Mouse (Mus musculus): ENCODE measurements around the gene Mob1a.
"Not testable (repeated sequence)": the region's sequence is repeated elsewhere in the genome, so short reads cannot be mapped to it uniquely, and the experiment has no call there.

Gene Mob1a

DNA sequence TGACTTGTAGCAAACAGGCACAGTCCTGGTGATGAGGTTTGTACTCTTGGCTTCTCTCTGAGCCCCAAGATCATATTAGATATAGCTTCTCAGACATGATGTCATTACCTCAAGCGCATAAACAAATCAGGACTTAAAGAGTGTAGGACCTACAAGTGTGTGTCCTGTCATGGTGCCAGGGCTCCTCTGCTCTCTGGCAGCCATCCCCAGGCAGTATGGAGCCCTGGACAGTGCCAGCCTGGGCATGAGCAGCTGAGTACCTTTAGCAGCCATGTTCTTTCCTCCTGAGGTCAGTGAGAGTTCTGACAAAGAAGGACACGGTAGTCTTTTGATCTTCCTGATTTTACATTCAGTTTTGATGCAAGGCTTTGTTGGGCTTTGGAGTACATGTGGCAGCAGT, 17.1 kb downstream of the Mob1a start:
- no peak for DNase-seq (ENCODE audit: low spot score)

DNA sequence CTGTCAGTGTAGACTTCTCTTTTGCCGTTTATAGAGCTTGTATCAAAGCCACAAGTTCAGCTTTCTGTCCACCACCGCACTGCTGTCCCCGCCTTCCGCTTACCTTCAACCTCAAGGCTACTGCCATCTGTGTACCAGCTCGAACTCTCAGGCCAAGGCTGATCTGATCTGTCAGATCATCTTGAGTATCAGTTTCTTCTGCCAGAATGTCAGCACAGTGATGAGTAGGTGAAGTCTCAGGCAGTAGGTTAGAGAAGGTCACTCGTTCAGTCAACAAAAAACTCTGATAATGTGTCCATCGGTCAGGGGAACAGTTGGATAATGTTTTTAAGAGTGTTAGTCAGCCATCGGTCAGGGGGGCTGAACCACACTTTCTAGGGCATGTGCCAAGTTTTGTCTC, 19.5 kb downstream of the Mob1a start:
- not testable (repeated sequence) for DNase-seq (ENCODE audit: low spot score)

DNA sequence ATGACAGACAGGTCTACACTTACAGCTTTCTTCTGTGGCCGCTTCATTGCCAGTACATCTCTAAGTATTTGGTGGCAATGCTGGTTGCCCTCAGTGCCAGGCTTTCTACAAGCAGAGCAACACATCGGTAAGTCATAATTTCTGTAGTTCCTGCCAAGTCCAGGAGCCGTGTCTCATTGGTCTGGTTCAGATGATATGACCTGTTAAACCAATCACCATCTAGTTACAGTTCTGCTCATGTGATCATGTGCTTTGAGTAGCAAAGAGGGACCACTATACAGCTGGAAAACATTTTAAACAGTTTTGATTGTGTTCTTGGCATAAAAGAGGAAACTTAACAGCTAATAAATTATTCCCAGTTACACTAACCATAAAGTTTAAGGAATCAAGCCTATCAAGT, 22.1 kb downstream of the Mob1a start:
- DNase-seq (ENCODE audit: low spot score) = no peak

DNA sequence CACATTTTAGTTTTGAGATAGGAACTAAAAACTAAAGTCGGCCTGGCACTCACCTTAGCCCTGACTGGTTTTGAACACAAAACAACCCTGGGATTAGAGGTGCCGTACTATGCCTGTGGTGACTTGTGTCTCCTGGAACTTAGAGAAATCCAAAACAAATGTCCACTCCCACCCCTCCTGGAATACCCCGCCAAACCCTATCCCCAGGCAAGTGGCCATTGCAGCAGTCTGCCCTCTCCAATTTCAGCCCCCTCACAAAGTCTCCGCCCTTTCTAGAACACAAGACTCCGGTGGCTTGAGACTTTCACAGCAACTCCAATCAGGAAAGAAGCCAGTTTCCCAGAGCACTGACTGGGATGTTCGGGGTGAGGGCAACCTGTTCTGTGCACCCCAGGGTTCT, 23.1 kb downstream of the Mob1a start, which contains the start of gene Bola3:
TSS of gene Bola3 (plus strand) at position 275 of the 400 bp plus-strand sequence.
- no peak for DNase-seq (ENCODE audit: low spot score)

DNA sequence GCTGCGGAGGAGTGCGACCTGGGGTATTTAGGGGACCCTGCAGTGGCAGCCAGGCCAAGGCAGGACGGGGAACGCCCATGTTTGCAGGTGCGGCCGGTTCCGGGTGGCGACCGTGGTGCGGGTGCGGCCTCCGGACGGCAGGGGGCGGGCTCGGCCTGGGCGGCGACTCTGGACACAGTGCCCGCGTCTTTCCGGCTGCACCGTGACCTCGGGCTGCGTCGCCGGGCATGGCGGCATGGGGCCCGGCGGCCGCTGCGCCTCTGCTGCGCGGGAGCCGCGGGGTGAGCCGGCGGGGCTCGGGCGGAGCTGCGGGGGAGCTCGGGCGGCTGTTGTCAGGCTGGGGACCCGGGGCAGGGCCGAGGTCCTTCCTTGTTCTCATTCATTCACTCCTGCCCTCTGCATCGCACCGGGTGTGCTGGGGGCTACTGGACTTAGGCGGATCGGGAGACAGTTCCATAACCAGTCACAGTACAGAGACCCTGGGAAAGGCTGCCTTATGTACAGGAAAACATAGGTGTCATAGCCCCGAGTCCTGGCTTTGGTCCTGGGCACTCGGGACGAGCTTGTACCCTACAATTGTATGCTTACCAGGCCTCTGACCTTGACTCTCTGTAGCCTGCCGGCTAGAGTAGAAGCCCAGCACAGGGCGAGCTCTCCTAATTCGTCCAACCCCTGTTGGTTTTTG, 23.6 kb downstream of the Mob1a start:
- DNase-seq (ENCODE audit: low spot score) = peak; percentile 49

DNA sequence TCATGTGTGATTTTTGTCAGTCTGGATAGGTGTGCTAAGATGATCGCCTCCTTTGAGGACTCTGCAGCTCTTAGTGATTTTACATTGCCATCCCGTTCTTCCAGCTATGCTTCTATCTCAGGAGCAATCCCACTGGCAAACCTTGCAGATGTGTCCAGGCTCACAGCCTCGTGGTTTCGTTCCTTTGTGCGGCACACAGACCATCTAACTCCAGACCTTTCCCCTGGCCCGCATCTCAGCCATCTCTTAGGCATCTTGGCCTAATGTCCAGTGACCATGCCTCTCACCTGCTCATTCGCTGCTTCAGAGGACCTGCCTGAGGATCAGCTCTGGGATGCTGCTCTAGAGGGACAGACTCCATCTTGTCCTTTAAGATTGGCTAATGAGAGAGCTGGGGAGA, 24.4 kb downstream of the Mob1a start:
- no peak for DNase-seq (ENCODE audit: low spot score)

DNA sequence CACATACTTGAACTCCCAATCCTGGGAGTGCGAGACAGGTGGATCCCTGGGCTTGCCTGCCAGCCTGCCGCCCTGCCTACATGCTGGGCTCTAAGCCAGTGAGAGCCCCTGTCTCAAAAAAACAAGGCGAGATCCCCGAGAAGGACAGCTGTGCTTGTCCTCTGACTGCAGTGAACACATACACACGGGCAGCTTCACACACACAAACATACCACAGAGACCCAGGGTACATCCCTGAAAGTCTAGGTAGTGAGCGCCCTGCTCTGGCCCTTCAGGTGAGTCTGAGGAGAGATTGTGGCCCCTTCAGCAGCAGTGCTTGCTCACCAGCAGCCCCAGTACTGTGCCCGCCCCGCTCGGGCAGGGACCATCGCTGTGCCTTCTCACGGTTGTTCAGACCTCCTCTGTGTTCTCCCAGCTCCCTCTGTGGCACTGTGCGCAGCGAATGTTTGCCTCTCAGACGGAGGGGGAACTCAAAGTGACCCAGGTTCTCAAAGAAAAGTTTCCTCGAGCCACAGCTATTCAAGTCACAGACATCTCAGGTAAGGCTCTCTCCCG, 25.1 kb downstream of the Mob1a start:
- DNase-seq (ENCODE audit: low spot score) = no peak

DNA sequence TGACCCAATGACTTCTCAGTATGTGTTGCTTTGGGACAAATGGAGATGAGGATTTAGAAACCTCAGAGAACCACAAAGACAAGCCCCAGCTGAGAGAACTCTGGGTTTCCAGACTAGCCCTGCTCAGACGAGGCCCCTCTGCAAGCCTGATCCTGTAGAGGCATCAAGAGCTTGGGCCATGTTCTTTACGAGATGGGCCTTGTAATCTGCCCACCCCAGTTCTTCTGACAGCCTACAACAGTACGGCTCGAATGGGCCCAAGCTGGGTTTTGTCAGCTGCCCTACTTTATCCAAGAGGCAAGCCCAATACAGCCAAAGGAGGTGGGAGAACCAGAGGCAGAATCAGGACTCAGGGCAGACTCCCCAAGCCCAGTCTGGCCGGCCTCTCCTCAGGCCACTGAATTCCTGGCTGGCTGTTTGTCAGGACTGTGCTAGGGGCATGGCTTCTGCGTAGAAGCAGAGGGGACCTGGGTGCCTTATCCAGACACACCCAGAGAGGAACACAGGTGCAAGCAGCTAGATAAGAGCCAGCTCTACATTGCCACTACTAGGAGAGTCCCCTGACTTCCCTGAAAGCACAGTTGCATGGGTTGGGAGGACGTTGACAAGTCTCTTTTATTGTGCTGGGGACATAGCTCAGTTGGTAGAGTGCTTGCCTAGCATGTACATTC, 25.8 kb downstream of the Mob1a start:
- no peak for DNase-seq (ENCODE audit: low spot score)

DNA sequence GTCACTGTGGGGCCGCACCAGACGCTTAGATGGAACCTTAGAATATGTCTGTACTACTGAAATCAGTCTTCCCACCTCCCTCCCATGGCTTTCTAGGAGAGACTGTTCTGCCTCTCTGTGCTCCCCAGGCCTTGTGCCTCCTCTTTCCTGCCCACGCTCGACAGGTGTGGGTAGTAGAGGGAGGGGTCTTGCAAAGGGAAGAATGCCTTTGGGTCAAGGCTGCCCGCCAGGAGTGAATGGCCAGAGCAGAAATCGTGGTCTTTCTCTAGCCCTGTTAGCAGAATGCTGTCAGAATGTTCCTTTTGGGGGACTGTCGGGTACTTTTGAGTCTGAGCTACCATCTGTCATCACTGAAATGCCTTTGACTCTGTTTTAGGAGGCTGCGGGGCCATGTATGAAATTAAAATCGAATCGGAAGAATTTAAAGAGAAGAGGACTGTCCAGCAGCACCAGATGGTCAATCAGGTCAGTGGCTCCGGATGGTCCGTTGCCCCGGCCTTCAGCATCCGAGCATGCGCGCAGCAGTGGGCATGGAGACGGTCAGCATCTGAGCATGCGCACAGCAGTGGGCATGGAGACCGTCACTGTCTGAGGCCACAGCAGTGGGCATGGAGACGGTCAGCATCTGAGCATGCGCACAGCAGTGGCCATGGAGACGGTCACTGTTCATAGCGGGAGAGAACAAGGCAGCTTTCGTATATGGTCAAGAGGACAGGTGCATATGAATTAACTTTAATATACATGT, 27.0 kb downstream of the Mob1a start:
- DNase-seq (ENCODE audit: low spot score) = no peak

DNA sequence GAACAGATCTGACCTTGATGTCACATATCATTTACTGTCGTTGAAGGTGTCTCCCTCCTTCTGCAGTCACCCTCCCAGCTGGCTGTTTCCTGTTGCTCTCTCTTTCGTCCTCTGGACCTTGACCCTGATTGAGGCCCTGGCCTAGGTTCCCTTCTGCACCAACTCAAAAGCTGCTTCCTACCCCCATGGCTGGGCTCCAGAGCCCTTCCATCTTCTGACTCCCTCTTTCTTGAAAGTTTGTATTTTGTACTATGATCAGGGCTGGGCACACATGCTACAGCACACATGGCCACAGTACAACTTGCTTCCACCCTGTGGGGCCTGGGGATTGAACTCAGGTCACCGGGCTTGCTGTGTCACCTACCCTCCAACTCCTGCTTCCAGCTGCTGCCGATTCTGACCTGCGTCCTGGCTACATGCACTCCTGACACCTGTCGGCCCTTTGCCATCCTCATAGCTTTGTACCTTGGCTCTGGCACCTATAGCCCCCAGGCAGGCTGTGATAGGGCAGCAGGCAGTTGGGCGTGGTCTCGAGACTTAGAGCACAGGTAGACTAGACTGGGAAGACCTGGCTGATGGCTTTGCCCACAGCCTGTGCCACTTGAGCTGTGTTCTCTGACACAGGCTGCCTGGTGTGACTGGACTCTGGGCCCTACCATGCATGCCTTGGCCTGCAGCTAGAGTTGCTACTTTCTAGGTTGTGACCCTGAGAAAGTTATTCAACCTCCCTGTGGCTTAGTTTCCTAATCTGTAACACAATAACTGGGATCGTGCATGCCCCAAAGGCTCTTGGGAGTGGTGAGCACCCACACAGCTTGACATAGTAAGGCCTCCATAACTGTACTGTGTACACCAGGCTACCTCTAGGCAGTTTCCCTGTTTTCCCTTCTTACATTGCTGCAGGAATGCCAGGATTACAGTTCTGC, 29.3 kb downstream of the Mob1a start:
- no peak for DNase-seq (ENCODE audit: low spot score)

DNA sequence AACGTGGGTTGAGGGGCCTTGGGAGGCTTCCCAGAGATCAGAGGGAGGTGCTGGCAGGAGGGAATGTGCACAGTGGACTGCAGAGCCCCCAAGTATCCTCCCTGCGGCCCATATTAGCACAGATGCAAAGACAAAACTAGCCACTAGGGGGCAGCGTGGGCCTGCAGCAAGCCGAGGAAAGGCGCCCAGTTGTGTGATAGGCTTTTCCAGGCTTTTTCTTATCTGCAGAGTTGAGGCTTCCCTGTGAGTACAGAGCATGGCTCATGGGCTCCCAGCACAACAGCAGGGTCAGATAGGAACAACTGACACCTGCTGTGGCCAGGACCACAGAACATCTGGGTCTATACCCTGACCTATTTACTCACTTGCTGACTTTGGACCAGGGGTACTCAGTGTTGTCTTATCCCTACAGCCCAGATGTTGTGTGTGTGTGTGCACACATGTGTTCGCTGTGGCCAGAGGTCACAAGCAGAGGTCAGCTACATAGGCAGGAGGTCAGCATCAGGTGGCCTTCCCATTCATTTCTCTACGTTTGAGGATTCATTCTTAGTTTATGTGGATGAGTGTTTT, 30.8 kb downstream of the Mob1a start:
- DNase-seq (ENCODE audit: low spot score) = peak; percentile 51

DNA sequence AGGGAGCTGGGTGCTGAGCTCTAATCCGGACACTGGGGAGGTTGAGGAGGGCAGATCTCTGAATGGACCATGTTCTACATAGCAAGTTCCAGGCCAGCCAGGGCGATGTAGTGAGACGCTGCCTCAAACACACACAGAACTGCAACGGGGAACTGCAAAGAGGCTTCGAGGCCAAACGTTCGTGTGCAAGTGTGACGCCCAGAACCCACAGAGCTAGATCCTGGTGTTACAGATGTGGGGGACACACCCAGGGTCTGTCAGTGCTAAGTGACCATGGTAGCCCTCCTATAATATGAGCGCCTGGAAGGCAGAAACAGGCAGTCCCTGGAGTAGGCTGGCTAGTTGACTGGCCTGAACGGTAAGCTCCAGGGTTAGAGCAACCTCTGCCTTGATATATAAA, 31.6 kb downstream of the Mob1a start:
- no peak for DNase-seq (ENCODE audit: low spot score)

DNA sequence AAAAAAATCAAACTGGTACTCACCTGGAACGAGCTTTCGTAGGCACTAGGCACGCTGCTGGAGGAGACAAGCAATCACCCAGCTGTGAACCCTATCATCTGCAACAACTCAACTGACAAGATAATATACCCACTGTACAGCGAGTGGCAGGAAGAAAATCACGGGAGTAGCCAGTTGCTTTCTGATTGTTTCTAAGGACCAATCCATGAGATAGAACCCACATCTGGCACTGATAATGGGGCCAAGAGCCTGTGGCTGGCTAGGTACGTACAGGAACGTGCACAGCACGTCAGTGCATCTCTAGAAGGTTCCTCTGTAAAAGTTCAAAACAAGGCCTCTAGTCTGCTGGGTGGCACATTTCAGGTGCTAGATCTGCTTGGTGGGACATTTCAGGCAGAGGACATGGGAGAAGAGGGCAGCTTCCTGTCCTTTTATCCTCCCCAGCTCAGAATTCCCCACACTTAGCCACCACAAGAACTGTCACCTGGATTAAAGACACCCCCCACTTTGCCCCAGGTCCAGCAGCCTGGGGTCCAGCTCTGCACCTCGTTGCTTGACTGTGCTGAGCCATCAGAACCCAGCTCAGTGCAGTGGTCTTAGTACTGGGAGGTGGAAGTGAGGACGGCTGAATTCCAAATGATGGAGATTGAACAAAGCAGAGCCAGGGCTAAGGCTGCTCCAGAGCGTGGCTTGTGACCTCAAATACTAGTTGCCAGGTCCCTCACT, 35.9 kb downstream of the Mob1a start:
- DNase-seq (ENCODE audit: low spot score) = no peak

DNA sequence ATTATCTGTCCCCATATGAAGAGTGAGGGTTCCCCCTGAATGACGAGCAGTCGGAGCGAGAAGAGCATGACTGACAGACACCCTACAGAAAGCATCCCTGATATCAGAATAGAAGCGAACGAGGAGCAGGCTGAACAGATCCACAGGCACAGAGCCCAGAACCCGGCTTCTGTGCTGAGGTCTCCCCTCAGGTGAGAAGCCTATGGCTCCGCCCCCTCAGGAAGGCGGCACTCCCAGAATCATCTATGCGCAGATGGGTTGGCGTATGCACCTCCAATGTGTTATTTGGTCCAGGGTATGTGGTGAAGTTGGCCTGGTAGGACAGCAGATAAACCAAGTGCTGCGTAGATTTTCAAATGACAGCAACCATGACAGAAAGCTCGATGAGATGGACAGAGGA, 37.3 kb downstream of the Mob1a start:
- no peak for DNase-seq (ENCODE audit: low spot score)

DNA sequence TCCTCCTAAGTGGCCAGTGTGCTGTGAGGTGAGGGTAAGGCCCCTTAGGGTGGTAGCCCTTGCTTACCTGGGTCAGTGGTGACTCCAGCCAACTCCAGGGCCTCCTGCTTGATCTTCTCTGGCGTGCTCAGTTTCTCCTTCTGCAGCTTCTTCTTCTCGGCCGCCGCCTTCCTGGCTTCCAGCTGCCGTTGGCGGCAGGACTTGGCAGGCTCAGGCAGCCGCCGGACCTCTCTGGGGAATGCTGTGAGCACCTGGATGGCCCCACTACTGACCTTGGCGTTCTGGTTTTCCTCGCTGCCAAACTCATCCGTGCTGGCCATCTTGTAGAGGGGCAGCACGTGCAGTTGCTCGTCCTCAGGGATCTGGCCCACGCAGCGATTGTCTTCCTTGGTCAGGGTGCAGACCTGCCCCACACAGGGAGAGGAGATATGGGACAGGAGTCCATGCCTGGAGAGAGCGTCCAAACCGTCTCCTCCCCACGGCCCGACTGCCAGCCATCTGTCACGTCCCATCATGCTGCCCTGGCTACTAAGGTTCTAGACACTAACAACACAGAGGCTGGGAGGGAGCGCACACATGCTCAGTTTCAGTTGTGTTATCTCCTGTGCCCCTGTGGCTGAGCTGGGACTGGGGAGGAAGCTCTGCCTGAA, 44.6 kb downstream of the Mob1a start:
- DNase-seq (ENCODE audit: low spot score) = no peak

DNA sequence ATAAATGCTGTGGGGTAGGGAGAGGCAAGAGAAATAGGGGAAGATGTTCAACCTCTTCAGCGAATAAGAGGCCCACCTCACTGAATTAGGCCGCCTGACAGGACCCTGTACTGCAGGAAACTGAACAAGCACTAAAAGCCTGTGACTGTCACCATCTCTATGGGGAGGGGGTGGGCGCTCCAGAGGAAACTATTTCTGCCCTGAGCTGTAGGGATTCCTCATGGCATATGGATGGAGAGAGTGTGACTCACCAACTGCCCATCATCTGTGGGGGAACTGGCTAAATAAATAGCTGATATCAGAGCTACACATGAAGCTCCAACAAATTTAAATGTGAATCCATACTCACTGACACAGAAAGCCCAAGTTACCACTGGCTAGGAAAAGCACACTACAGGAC, 45.5 kb downstream of the Mob1a start:
- no peak for DNase-seq (ENCODE audit: low spot score)

DNA sequence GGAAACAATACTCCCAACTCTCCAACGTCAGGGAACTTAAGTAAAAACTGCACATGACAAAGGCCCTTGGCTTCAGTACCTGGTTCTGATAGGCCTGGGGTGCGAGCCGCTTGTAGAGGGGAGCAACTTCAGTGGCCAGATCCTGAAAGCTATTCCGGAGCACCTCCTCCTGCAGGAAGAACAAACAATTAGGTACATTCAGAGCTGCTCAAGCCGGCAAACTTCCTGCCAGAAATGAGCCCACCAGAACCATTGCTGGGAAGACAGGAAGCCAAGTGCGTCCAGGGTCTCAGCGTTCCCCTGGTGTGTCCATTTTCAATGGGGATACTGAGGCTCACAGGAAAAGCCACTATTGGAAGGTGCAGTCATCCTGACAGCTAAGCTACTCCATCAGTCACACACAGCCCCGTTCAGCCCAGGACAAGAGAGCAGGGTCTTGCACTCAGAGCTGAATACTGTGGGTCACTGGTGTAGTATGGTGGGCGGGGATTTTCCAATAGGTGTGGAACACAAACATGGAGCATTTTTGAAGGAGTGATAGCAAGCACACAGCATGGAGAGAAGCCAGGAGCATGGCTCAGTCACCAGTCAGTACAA, 48.0 kb downstream of the Mob1a start:
- DNase-seq (ENCODE audit: low spot score) = no peak

DNA sequence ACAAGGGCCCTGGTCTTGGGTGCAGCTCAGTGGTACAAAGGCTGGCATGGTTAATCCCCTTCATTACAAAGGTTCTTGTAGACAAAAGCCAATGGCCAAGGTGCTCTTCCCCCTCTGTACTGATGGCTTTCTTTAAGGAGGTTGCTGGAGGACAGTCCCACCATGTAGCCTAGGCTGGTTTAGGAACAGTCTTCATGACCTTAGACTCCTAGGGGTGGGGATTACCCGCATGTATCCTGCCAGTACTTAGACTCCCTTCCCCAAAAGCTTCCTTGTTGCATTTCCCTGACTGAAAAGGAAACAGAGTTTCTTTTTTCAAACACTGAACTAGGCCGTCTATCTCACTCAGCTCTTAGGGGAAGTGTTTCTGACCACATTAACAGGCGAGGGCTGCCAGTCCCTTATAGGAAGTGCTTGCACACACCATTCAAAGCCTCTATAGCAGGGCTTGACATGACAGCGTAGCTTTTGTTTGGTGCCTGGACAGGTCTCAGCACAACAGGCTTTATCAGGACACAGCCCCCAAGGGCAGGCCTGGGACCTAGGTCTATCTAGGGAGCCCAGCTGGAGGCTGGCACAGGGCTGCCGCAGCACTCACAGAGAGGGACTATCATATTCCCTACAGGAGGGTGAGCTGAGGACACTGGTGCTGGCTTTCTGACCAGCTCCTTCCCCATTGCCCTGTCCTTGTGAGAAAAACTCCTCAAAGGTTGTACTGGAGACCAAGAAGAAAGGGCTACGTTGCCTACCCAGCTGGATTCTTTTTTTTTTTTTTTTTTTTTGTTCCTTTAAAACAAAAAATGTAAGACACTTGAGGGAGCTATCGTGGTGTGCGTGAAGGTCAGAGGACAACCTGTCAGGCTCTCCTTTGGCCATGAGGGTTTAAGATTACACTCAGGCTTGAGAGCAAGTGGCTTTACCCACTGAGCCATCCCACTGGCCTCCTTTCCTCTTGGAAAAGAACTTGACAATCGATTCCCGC, 56.0 kb downstream of the Mob1a start:
- no peak for DNase-seq (ENCODE audit: low spot score)
